Mouse (Mus musculus) megakaryocyte, adult 5-6 weeks (primary cell): ENCODE data around the gene Trip12. TPM values are rescaled to one million over a fixed set of nuclear protein-coding genes. Genes with fewer than 3 reads are reported as not detected.

ENCODE experiments used
- ATAC-seq: 2 replicates; pipeline ENCODE4 v1.8.0; 2016; ENCODE audit warnings: mild to moderate bottlenecking, inconsistent platforms; ENCODE audit not compliant: poor library complexity, severe bottlenecking
- total RNA-seq, 2 experiments: library from RNA; stranded (forward) in 1 of 2; stranded (reverse) in 1 of 2; fragments of 153-499, 151-499 nt in 1 of 2; fragments of 221-1000, 200-1000 nt in 1 of 2; gene quantifications; 2 replicates each; pipeline versions ENCODE4 v1.2.3 to v1.2.4; 2015 to 2017

Trip12 gene
- 119 and 132 TPM in 2 replicates for total RNA-seq (2015)
- 260 and 268 TPM in 2 replicates for total RNA-seq (2017)

GRCm38 (mm10) chr1:84840018-84840664 is at the start of gene Trip12:
Gene Trip12, minus strand, starts transcription at chr1:84840516.
- peak; percentile 41 for ATAC-seq

- ATAC-seq = no peak
Measured at GRCm38 (mm10) chr1:84890005-84890393, 49.7 kb upstream of the Trip12 start.

- no peak for ATAC-seq
Measured at GRCm38 (mm10) chr1:84889330-84890004, 49.2 kb upstream of the Trip12 start.

- peak; percentile 54 for ATAC-seq
Measured at GRCm38 (mm10) chr1:84885921-84886320, 45.6 kb upstream of the Trip12 start.

GRCm38 (mm10) chr1:84885174-84885573 is 44.9 kb upstream of the Trip12 start:
- ATAC-seq = no peak

- ATAC-seq = no peak
Measured at GRCm38 (mm10) chr1:84883889-84884288, 43.6 kb upstream of the Trip12 start.

GRCm38 (mm10) chr1:84882937-84883336 is 42.6 kb upstream of the Trip12 start:
- no peak for ATAC-seq

GRCm38 (mm10) chr1:84882066-84882532 is 41.8 kb upstream of the Trip12 start:
- no peak for ATAC-seq

- ATAC-seq = no peak
Measured at GRCm38 (mm10) chr1:84881248-84882065, 41.1 kb upstream of the Trip12 start.

- ATAC-seq = no peak
Measured at GRCm38 (mm10) chr1:84879571-84880120, 39.3 kb upstream of the Trip12 start.

- no peak for ATAC-seq
Measured at GRCm38 (mm10) chr1:84877590-84877989, 37.3 kb upstream of the Trip12 start.

GRCm38 (mm10) chr1:84872939-84873338 is 32.6 kb upstream of the Trip12 start:
- ATAC-seq = no peak

GRCm38 (mm10) chr1:84872105-84872504 is 31.8 kb upstream of the Trip12 start:
- no peak for ATAC-seq

- no peak for ATAC-seq
Measured at GRCm38 (mm10) chr1:84871131-84871530, 30.8 kb upstream of the Trip12 start.

- ATAC-seq = no peak
Measured at GRCm38 (mm10) chr1:84869498-84869897, 29.2 kb upstream of the Trip12 start.

- no peak for ATAC-seq
Measured at GRCm38 (mm10) chr1:84868841-84869240, 28.5 kb upstream of the Trip12 start.

- ATAC-seq = no peak
Measured at GRCm38 (mm10) chr1:84868311-84868710, 28.0 kb upstream of the Trip12 start.

GRCm38 (mm10) chr1:84866706-84867230 is 26.5 kb upstream of the Trip12 start:
- ATAC-seq = no peak

GRCm38 (mm10) chr1:84866231-84866630 is 25.9 kb upstream of the Trip12 start:
- no peak for ATAC-seq

GRCm38 (mm10) chr1:84864645-84865044 is 24.3 kb upstream of the Trip12 start:
- ATAC-seq = peak; percentile 54

GRCm38 (mm10) chr1:84861255-84861630 is 20.9 kb upstream of the Trip12 start:
- no peak for ATAC-seq
